Mouse (Mus musculus): ENCODE measurements around the gene Rab23.

DNA sequence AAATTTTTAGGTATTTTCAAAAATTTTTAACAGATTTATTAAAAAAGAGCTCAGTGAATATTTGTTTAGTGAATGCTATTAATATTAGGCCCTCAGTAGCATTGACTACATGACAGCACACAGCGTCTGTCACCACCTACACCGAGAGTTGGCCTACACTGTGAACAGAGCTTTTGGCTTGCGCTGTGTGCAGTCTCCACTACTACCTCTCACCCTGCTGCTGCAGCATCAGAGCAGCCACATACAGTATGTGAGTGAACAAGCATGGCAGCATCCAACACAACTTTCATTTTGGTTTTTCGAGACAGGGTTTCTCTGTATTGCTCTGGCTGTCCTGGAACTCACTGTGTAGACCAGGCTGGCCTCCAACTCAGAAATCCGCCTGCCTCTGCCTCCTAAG lies 64.9 kb downstream of the Rab23 start:
- TF ChIP-seq POLR2A (IDR thresholded peaks at IDR 0.05; ENCODE audit: control insufficient read depth, low read depth, low read length), result no peak
- TF ChIP-seq CTCF (IDR thresholded peaks at IDR 0.05; ENCODE audit: control insufficient read depth, insufficient read depth, insufficient replicate concordance, low read depth, low read length), result no peak
